Mouse (Mus musculus) MEL (cell line): Measurements from ENCODE around the gene Akt3. TPM values are rescaled to one million over a fixed set of nuclear protein-coding genes. Genes with fewer than 3 reads are reported as not detected.

ENCODE experiments used
- DNase-seq: peaks from one replicate; pipeline ENCODE4 v3.0.0; 2011; ENCODE audit warnings: low read depth, low spot score
- H3K27ac ChIP-seq: 2 replicates; pipeline ENCODE4 v1.5.1; 2012; ENCODE audit warnings: low read depth, mild to moderate bottlenecking, control low read depth, low read length, moderate library complexity; ENCODE audit not compliant: control insufficient read depth
- H3K27me3 ChIP-seq, 2 experiments: fragments of 150-350 bp in 1 of 2; sonication (generic) in 1 of 2; 2 replicates each; pipeline ENCODE4 v1.6.1; 2012; ENCODE audit warnings: low read length in 2 of 2, mild to moderate bottlenecking in 2 of 2, improper control_type of control experiment in 1 of 2, moderate library complexity in 1 of 2; ENCODE audit not compliant: insufficient read depth in 2 of 2, control insufficient read depth in 1 of 2
- H3K36me3 ChIP-seq, 2 experiments: 2 replicates each; pipeline ENCODE4 v1.6.1; 2012 to 2014; ENCODE audit warnings: low read length in 2 of 2, improper control_type of control experiment in 1 of 2, inconsistent platforms in 1 of 2, mild to moderate bottlenecking in 1 of 2; ENCODE audit not compliant: insufficient read depth in 2 of 2, control insufficient read depth in 1 of 2
- H3K4me1 ChIP-seq, 2 experiments: fragments of 150-350 bp in 1 of 2; sonication (generic) in 1 of 2; 2 replicates each; pipeline ENCODE4 v1.6.1; 2012; ENCODE audit warnings: low read length in 2 of 2, improper control_type of control experiment in 1 of 2, mild to moderate bottlenecking in 1 of 2; ENCODE audit not compliant: insufficient read depth in 2 of 2, control insufficient read depth in 1 of 2
- H3K4me3 ChIP-seq, 2 experiments: fragments of 150-350 bp in 1 of 2; sonication (generic) in 1 of 2; 2 replicates each; pipeline ENCODE4 v1.5.1; 2012; ENCODE audit warnings: low read depth in 2 of 2, low read length in 2 of 2, mild to moderate bottlenecking in 2 of 2, moderate library complexity in 2 of 2, control low read depth in 1 of 2, improper control_type of control experiment in 1 of 2; ENCODE audit not compliant: control insufficient read depth in 1 of 2, insufficient read depth in 1 of 2
- H3K79me2 ChIP-seq: 2 replicates; pipeline ENCODE4 v1.6.1; 2012; ENCODE audit warnings: mild to moderate bottlenecking, low read length, moderate library complexity; ENCODE audit not compliant: control insufficient read depth, poor library complexity, insufficient read depth
- H3K9ac ChIP-seq: 2 replicates; pipeline ENCODE4 v1.6.1; 2012; ENCODE audit warnings: low read depth, mild to moderate bottlenecking, control low read depth, low read length, moderate library complexity; ENCODE audit not compliant: control insufficient read depth, poor library complexity, severe bottlenecking
- H3K9me3 ChIP-seq: fragments of 150-350 bp; sonication (generic); replicated peaks from 2 replicates; pipeline ENCODE4 v1.6.1; 2012; ENCODE audit warnings: mild to moderate bottlenecking, low read length, improper control_type of control experiment, moderate library complexity; ENCODE audit not compliant: insufficient read depth
- BHLHE40 ChIP-seq: IDR thresholded peaks from 2 replicates; pipeline ENCODE4 v1.6.1; 2012; ENCODE audit warnings: low read depth, mild to moderate bottlenecking, inconsistent platforms, low read length, improper control_type of control experiment, borderline replicate concordance
- CHD2 ChIP-seq: IDR thresholded peaks from 2 replicates; pipeline ENCODE4 v1.6.1; 2011; ENCODE audit warnings: low read length, improper control_type of control experiment
- CTCF ChIP-seq, 3 experiments: IDR thresholded peaks in 2 of 3; conservative IDR thresholded peaks in 1 of 3; 2 replicates each; pipeline ENCODE4 v1.5.1; 2011 to 2012; ENCODE audit warnings: low read length in 3 of 3, low read depth in 2 of 3, mild to moderate bottlenecking in 2 of 3, improper control_type of control experiment in 1 of 3, inconsistent platforms in 1 of 3, mixed read lengths in 1 of 3, moderate library complexity in 1 of 3; ENCODE audit not compliant: control insufficient read depth in 1 of 3, insufficient read depth in 1 of 3, poor library complexity in 1 of 3, severe bottlenecking in 1 of 3
- E2F4 ChIP-seq: IDR thresholded peaks from 2 replicates; pipeline ENCODE4 v1.6.1; 2011; ENCODE audit warnings: low read depth, low read length, improper control_type of control experiment, borderline replicate concordance
- ELF1 ChIP-seq: IDR thresholded peaks from 2 replicates; pipeline ENCODE4 v1.6.1; 2014; ENCODE audit warnings: low read depth, mild to moderate bottlenecking, inconsistent platforms, low read length, improper control_type of control experiment, moderate library complexity
- EP300 ChIP-seq, 2 experiments: IDR thresholded peaks; 2 replicates each; pipeline ENCODE4 v1.6.1; 2011; ENCODE audit warnings: improper control_type of control experiment in 2 of 2, low read length in 2 of 2, low read depth in 1 of 2, mild to moderate bottlenecking in 1 of 2
- ETS1 ChIP-seq: IDR thresholded peaks from 2 replicates; pipeline ENCODE4 v1.6.1; 2012; ENCODE audit warnings: low read depth, mild to moderate bottlenecking, inconsistent platforms, low read length, improper control_type of control experiment, moderate library complexity
- GABPA ChIP-seq: IDR thresholded peaks from 2 replicates; pipeline ENCODE4 v1.6.1; 2012; ENCODE audit warnings: low read depth, mild to moderate bottlenecking, inconsistent platforms, low read length, improper control_type of control experiment, moderate library complexity
- KAT2A ChIP-seq: conservative IDR thresholded peaks from 2 replicates; pipeline ENCODE4 v1.6.1; 2012; ENCODE audit warnings: low read depth, low read length, improper control_type of control experiment, inconsistent platforms
- MAFK ChIP-seq: IDR thresholded peaks from 2 replicates; pipeline ENCODE4 v1.6.1; 2011; ENCODE audit warnings: low read depth, mild to moderate bottlenecking, low read length, improper control_type of control experiment, borderline replicate concordance
- MEF2A ChIP-seq: IDR thresholded peaks from 2 replicates; pipeline ENCODE4 v1.6.1; 2014; ENCODE audit warnings: low read depth, mild to moderate bottlenecking, inconsistent platforms, low read length, improper control_type of control experiment; ENCODE audit not compliant: poor library complexity, insufficient replicate concordance, severe bottlenecking; ENCODE audit errors: extremely low read depth
- MXI1 ChIP-seq: IDR thresholded peaks from 2 replicates; pipeline ENCODE4 v1.6.1; 2011; ENCODE audit warnings: mild to moderate bottlenecking, low read depth, low read length, improper control_type of control experiment
- MYB ChIP-seq: IDR thresholded peaks from 2 replicates; pipeline ENCODE4 v1.6.1; 2011; ENCODE audit warnings: mild to moderate bottlenecking, low read depth, low read length, improper control_type of control experiment
- MYC ChIP-seq: IDR thresholded peaks from 2 replicates; pipeline ENCODE4 v1.6.1; 2011; ENCODE audit warnings: low read depth, mild to moderate bottlenecking, low read length, improper control_type of control experiment, moderate library complexity
- NELFE ChIP-seq: IDR thresholded peaks from 2 replicates; pipeline ENCODE4 v1.6.1; 2011; ENCODE audit warnings: low read depth, low read length, improper control_type of control experiment
- POLR2AphosphoS2 ChIP-seq: IDR thresholded peaks from 2 replicates; pipeline ENCODE4 v1.6.1; 2011; ENCODE audit warnings: low read length, improper control_type of control experiment
- POLR2AphosphoS5 ChIP-seq: IDR thresholded peaks from 2 replicates; pipeline ENCODE4 v1.6.1; 2012; ENCODE audit warnings: low read depth, borderline replicate concordance, mild to moderate bottlenecking, inconsistent platforms, low read length, moderate library complexity, mixed read lengths
- RAD21 ChIP-seq: IDR thresholded peaks from 2 replicates; pipeline ENCODE4 v1.6.1; 2011; ENCODE audit warnings: mild to moderate bottlenecking, low read depth, low read length, improper control_type of control experiment
- SIN3A ChIP-seq: IDR thresholded peaks from 2 replicates; pipeline ENCODE4 v1.6.1; 2012; ENCODE audit warnings: low read length, improper control_type of control experiment, inconsistent platforms
- TAL1 ChIP-seq: IDR thresholded peaks from 2 replicates; pipeline ENCODE4 v1.6.1; 2012; ENCODE audit warnings: mild to moderate bottlenecking, inconsistent platforms, low read length, moderate library complexity, mixed read lengths
- TBP ChIP-seq: IDR thresholded peaks from 2 replicates; pipeline ENCODE4 v1.8.0; 2011; ENCODE audit warnings: low read depth, low read length, improper control_type of control experiment
- TCF12 ChIP-seq: IDR thresholded peaks from 2 replicates; pipeline ENCODE4 v1.6.1; 2014; ENCODE audit warnings: low read depth, mild to moderate bottlenecking, inconsistent platforms, low read length, improper control_type of control experiment, moderate library complexity
- USF1 ChIP-seq: IDR thresholded peaks from 2 replicates; pipeline ENCODE4 v1.6.1; 2014; ENCODE audit warnings: low read depth, mild to moderate bottlenecking, inconsistent platforms, low read length, improper control_type of control experiment, moderate library complexity
- USF2 ChIP-seq, 2 experiments: IDR thresholded peaks; 2 replicates each; pipeline ENCODE4 v1.6.1; 2011 to 2012; ENCODE audit warnings: improper control_type of control experiment in 2 of 2, low read length in 2 of 2, borderline replicate concordance in 1 of 2, inconsistent platforms in 1 of 2, low read depth in 1 of 2, mild to moderate bottlenecking in 1 of 2; ENCODE audit not compliant: insufficient read depth in 1 of 2
- ZC3H11A ChIP-seq: IDR thresholded peaks from 2 replicates; pipeline ENCODE4 v1.6.1; 2012; ENCODE audit warnings: low read depth, mild to moderate bottlenecking, inconsistent platforms, low read length, improper control_type of control experiment
- ZNF384 ChIP-seq: IDR thresholded peaks from 2 replicates; pipeline ENCODE4 v1.6.1; 2012; ENCODE audit warnings: low read depth, mild to moderate bottlenecking, inconsistent platforms, low read length, improper control_type of control experiment
- polyA plus RNA-seq, 2 experiments: library from polyadenylated mRNA; stranded (reverse) in 1 of 2; unstranded in 1 of 2; fragments of >175 nt in 1 of 2; fragments of >200 nt in 1 of 2; gene quantifications; 2 replicates each; pipeline versions ENCODE4 v1.2.1 to v1.2.4; 2012; ENCODE audit warnings: low replicate concordance in 2 of 2, low read depth in 1 of 2; ENCODE audit not compliant: insufficient read length in 2 of 2, insufficient read depth in 1 of 2, missing spikeins in 1 of 2
- total RNA-seq: library from RNA; depleted of rRNA; stranded (reverse); fragments of 300-350 nt; gene quantifications from 2 replicates; pipeline ENCODE4 v1.2.3, GENCODE M21; 2012

Gene Akt3
- total and polyA plus RNA-seq, 3 experiments = 3.5 to 6.2 TPM; not detected in 1

- H3K4me1 ChIP-seq = peaks cover 0 to 4% of the 10 kb centered on the region in 2 experiments; a peak in 2 of 4 replicates
- H3K27me3 ChIP-seq = no peaks in the 10 kb centered on the region
- DNase-seq = no peak
- H3K4me3 ChIP-seq = no peak overlapping the region
- no peak overlapping the region for H3K9ac ChIP-seq
- H3K79me2 ChIP-seq = no peaks in the 10 kb centered on the region
- H3K9me3 ChIP-seq = no peaks in the 10 kb centered on the region
- TF ChIP-seq MEF2A = no peak
- TF ChIP-seq GABPA = no peak
- no peak for TF ChIP-seq USF1
- TF ChIP-seq MYB = no peak
- TF ChIP-seq TBP = no peak
- no peak for TF ChIP-seq NELFE
- no peak for TF ChIP-seq ELF1
- no peak for TF ChIP-seq ZC3H11A
- no peak for TF ChIP-seq EP300 (IDR thresholded peaks at IDR 0.05; ENCODE audit: low read depth in 1 of 2, low read length in 2 of 2)
- no peak for TF ChIP-seq ETS1
- no peak for TF ChIP-seq SIN3A
- no peak for TF ChIP-seq TCF12
- no peak for TF ChIP-seq USF2 (IDR thresholded peaks at IDR 0.05; ENCODE audit: borderline replicate concordance in 1 of 2, insufficient read depth in 1 of 2, low read depth in 1 of 2, low read length in 2 of 2)
- no peak for TF ChIP-seq RAD21
- TF ChIP-seq CTCF (IDR thresholded peaks at IDR 0.05 in 2 of 3, conservative IDR thresholded peaks at IDR 0.05 in 1 of 3; ENCODE audit: control insufficient read depth in 1 of 3, insufficient read depth in 1 of 3, low read depth in 2 of 3, low read length in 3 of 3, poor library complexity in 1 of 3, severe bottlenecking in 1 of 3) = no peak
- TF ChIP-seq CHD2 = no peak
- TF ChIP-seq BHLHE40 = no peak
- TF ChIP-seq MYC = no peak
- no peak for TF ChIP-seq E2F4
- TF ChIP-seq, all 39 proteins: peak for 0
- no peaks in the 10 kb centered on the region for H3K36me3 ChIP-seq
- H3K27ac ChIP-seq = no peak overlapping the region
These were observed 63.7 kb downstream of the Akt3 start for GRCm38 (mm10) chr1:177194324-177194723.

GRCm38 (mm10) chr1:177191623-177192022 is 66.4 kb downstream of the Akt3 start:
- Histone ChIP-seq H3K27me3 (no peaks in the 10 kb centered on the region), H3K4me3 (no peak overlapping the region), H3K9me3 (no peaks in the 10 kb centered on the region), H3K4me1 (no peaks in the 10 kb centered on the region), H3K27ac (no peak overlapping the region), H3K79me2 (no peaks in the 10 kb centered on the region), H3K36me3 (no peaks in the 10 kb centered on the region), H3K9ac (no peak overlapping the region)
- DNase-seq = no peak
- TF ChIP-seq KAT2A = no peak
- TF ChIP-seq POLR2AphosphoS5 = no peak
- no peak for TF ChIP-seq MXI1
- TF ChIP-seq TBP = no peak
- no peak for TF ChIP-seq EP300 (IDR thresholded peaks at IDR 0.05; ENCODE audit: low read depth in 1 of 2, low read length in 2 of 2)
- no peak for TF ChIP-seq TAL1
- no peak for TF ChIP-seq ZC3H11A
- no peak for TF ChIP-seq BHLHE40
- no peak for TF ChIP-seq ELF1
- TF ChIP-seq SIN3A = no peak
- no peak for TF ChIP-seq NELFE
- no peak for TF ChIP-seq GABPA
- no peak for TF ChIP-seq POLR2AphosphoS2
- TF ChIP-seq MYB = no peak
- TF ChIP-seq MAFK = no peak
- no peak for TF ChIP-seq ZNF384
